Mouse (Mus musculus) left cerebral cortex, postnatal 14 days (tissue): ENCODE measurements around the gene Foxi1. TPM values are rescaled to one million over a fixed set of nuclear protein-coding genes. Genes with fewer than 3 reads are reported as not detected.

Experiments
- DNase-seq, 2 experiments: peaks; one replicate each; pipeline ENCODE4 v3.0.0; 2021 to 2022; ENCODE audit warnings: low spot score in 2 of 2, mixed read lengths in 1 of 2
- intact Hi-C: fragments of 180-260 bp; cut with DNase I; formaldehyde crosslinking; loops from one replicate; pipeline ENCODE4 v1.15.1; 2025
- total RNA-seq, 2 experiments: library from RNA; stranded (reverse); gene quantifications; 2 replicates each; pipeline ENCODE4 v1.2.3; 2021

Foxi1 gene
- total RNA-seq, 2 experiments from 2014 or later, result not detected

DNA sequence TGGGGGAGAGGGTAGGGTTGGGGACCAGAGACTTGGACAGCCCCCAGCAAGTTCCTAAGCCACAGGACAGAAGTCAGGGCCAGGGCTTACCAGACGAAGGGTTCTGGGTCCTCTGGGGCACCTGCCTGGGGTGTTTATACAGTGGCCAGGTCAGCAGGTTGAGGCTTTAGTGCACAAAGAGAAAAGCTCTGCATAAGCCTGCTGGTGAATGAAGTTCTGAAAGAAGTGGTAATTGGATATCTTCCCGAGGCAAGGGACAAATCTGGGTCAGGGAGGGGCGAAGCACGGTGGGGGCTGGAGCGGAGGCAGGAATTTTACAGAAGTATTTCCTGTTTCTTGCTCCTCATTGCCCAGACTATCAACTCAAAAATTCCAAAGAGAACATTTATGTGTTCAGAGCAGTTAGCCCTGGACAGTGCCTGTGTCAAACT is 38.4 kb downstream of the Foxi1 start:
- intact Hi-C loops, result no loop called here
- peak in 1 of 2 experiments; percentile 8 for DNase-seq

DNA sequence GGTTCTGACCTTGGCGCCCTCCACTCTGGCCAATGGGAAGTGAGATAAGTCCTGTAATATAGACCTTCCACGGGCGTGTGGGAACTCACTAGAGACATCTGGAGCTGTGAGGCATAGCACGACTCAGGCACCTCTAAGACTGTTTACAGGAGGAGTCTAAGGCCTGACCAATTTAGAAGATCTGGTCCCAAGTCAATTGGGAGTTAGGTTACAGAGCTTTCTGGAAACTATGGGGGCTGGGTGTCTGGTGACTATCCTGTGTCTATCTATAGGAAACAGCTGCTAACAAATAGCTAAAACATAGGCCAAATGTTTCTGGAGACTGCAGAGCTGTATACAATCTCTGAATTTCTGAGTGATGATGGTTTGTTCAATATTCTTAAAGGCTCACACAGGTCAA is 41.5 kb downstream of the Foxi1 start:
- no peak for DNase-seq
- intact Hi-C loops, result no loop called here

DNA sequence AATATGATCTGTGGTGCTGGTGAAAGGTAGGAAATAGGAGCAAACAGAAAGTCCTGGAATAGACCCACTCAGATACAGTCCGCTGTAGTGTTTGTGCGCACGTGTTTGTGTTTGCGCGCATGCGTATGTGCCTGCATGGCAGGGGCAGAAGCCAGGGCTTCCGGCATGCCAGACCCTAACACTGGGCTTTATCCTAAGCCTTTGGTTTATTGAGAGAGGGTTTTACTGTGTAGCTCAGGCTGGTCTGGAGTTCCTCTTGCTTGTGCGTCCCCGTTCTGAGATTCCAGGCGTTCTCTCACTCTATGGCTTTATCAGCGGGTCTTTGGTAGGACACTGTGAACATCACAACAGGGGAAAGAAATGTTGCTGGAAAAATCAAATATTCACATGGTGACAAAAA is 42.6 kb downstream of the Foxi1 start:
- no peak for DNase-seq
- intact Hi-C loops, result no loop called here

DNA sequence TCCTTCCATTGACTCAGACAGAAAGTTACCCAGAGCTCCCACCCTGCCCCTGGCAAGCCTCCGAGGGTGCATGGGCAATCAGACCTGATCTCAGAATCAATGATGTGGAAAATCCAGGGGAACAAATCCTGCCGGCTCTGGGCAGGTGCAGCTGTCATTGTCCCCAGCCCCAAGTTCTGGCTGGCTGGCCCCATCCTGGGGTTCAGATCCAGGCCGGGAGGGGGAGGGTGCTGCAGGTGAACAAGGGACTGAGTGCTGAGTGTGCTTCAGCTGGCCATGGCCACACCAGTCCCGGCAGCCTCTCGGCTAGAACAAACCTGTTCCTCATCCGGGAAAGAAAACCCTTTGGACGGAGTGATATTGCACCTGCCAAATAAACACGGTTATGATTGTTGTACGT is 49.0 kb downstream of the Foxi1 start:
- intact Hi-C loops, result no loop called here
- DNase-seq, result no peak

DNA sequence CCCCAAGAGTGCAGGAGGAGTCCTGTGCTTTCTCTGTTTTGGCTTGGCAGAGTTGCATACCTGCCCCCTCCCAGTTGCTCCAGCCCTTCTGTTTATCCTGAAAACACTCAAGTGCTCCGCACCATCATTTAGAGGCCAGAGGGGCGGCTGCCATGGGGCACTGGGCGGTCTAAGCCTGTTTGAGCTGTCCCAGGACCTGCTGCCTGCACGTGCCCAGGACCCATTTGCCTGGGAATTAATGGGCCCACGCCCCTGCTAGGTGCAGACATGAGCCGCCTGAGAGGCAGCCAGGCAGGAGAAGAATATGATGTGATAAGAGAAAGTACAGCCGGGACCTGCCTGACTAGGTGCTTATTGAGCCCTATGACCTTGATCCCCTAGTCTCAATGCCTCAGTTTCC is 52.7 kb downstream of the Foxi1 start:
- intact Hi-C loops, result no loop called here
- DNase-seq, result no peak

Other genes with a start within 250 kb of the Foxi1 start
- gene Kcnmb1, start 245.1 kb downstream of the Foxi1 start, total RNA-seq, result under 1 TPM; 0.23 to 0.42 TPM
- gene Kcnip1, start 214.9 kb downstream of the Foxi1 start, total RNA-seq, result 10 to 100 TPM; 38.1 to 39.6 TPM
- 1 to 10 TPM; 4.6 TPM for gene Lcp2, start 161.2 kb downstream of the Foxi1 start, total RNA-seq
- not detected for gene 4930469K13Rik, start 109.5 kb downstream of the Foxi1 start, total RNA-seq
- gene Fam196b, start 106.7 kb upstream of the Foxi1 start, total RNA-seq, result 1 to 10 TPM; 1.0 to 1.6 TPM